Mouse (Mus musculus) urinary bladder, postnatal 25 days (tissue): ENCODE measurements around the gene Ccl20.

Experiments used
- DNase-seq: peaks from one replicate; pipeline ENCODE4 v3.0.0; 2022; ENCODE audit warnings: low spot score

Ccl20 gene

DNA sequence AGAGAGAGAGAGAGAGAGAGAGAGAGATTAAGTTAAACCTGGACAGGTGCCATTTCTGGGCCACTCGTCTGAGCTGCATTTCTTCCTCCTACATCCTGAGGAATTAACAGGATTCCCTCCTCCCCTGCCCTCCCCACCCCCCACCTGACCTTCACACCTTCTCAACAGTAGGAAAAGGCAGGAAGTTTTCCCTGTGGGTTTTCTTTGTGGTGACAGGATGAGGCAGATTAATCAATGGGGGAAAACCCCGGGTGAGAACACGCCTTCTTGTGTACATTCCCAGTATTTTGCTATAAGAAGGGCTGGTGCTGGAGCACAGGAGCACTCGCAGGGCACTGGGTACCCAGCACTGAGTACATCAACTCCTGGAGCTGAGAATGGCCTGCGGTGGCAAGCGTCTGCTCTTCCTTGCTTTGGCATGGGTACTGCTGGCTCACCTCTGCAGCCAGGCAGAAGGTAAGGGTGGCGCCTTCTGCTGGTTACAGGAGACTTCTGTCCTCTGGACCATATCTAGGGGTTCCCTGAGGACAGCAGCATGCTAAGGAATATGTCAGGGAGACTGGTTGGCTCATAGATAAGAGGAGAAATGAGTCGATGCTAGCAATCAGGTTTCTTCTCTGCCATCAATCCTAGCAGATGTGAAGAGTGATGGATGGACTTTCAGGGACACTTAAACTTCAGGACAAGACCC is at the start of gene Ccl20:
Ccl20 (plus strand) TSS at position 320 of the 691 bp plus-strand sequence.
- DNase-seq: no peak

- no peak for DNase-seq
Measured at GRCm38 (mm10) chr1:83067205-83067604, 49.4 kb upstream of the Ccl20 start.

- no peak for DNase-seq
Measured at GRCm38 (mm10) chr1:83075526-83076189, 40.9 kb upstream of the Ccl20 start.

- DNase-seq: no peak
Measured at GRCm38 (mm10) chr1:83076190-83076917, 40.2 kb upstream of the Ccl20 start.

DNA sequence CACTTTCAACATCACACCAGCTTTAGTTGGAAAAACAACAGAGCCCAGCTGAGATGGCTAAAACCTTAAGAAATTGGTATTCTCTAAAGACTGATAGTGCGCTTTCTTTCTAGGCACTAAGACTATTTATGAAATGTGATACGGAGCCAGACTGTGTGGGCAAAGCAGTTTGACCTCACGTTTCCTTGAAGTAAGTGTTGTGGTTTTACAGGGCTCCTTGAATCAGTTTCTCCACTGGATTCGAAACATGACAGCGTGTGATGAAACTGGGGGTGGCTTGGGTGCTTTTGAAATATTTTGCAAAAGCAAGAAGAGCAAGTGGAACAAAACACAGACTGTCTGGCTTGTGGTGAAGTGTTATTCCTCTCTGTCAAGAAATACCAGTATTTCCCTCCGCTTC is 39.5 kb upstream of the Ccl20 start:
- no peak for DNase-seq

- no peak for DNase-seq
Measured at GRCm38 (mm10) chr1:83084790-83085189, 31.8 kb upstream of the Ccl20 start.

- no peak for DNase-seq
Measured at GRCm38 (mm10) chr1:83091268-83091667, 25.3 kb upstream of the Ccl20 start.

DNA sequence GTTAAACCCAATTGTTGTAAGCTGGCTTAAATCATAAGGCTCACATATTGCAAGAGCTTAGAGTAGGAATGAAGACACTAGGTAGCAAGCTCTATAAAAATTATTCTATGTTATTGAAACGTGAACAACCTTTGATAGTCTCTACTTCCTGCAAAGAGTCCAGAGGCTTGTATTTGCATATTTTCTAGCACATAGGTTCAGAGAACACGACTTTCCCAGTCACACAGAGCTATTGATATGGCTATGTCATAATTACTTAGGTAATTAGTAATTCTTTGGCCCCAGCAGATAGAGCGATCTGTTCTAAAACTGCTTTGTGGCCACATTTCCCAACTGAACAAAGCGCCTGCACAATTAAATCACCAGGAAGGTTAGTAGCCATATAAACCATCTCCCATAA is 19.6 kb upstream of the Ccl20 start:
- DNase-seq: no peak

DNA sequence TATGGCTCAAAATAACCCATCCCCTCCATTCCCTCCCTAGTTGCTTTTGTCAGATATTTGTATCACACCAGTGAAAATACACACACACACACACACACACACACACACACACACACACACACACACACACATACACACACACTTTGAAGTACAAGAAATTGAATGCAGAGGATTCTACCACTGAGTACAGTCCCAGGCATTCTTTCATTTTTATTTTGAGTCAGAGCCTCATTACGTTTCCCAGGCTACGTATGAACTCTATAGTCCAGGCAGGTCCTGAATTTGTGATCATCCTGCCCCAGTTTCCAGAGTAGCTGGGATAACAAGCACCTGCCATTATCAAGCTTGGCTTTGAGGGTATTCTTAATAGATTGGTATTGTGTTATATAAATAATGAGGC is 17.4 kb upstream of the Ccl20 start:
- no peak for DNase-seq

- no peak for DNase-seq
Measured at GRCm38 (mm10) chr1:83099580-83100137, 16.9 kb upstream of the Ccl20 start.

GRCm38 (mm10) chr1:83101891-83102290 is 14.7 kb upstream of the Ccl20 start:
- no peak for DNase-seq

DNA sequence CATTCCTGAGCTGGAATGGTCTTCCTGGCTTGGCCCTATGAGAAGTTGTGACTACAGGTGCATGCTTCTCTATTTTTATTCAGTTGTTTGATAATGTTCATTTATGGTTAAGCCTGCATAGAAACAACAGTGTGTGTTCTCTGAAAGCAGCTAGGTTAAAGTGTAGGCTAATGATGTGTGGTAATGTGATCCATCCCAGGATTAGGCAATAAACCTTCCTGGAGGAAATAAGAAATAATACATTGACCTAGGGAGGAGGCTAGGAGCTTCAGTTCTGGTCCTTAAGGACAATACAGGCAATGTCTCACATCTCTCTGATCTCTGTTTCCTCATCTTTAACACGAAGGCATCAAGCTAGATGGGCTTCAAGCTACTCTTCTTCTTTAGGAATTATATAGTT is 11.1 kb upstream of the Ccl20 start:
- DNase-seq: no peak

DNA sequence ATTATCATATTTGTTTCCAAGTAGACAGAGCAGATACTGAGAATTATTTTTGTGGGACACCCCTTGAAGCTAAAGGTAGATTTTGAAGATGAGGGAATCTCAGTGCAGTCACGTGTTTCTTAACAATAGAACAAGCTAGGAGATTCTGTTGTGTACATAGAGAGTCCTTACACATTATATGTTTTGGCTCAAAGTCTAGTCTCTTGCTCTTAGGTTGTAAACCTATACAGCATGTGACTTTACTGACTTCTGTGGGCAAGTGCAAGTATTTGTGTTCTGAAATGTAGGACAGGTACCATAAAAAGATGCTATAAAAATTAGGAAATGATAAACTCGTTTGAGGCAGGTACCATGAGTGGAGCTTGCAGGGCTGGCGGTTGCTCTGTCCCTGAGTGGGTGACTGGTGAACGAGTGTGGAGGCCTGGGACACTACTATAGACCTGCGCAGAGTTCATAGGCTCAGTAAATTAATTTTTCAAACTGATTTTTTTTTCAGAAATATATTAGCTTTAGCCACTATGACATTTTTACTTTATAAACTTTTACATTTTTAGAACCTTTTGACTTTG is 9.1 kb upstream of the Ccl20 start:
- DNase-seq: no peak

GRCm38 (mm10) chr1:83110992-83111391 is 5.6 kb upstream of the Ccl20 start:
- DNase-seq: no peak

DNA sequence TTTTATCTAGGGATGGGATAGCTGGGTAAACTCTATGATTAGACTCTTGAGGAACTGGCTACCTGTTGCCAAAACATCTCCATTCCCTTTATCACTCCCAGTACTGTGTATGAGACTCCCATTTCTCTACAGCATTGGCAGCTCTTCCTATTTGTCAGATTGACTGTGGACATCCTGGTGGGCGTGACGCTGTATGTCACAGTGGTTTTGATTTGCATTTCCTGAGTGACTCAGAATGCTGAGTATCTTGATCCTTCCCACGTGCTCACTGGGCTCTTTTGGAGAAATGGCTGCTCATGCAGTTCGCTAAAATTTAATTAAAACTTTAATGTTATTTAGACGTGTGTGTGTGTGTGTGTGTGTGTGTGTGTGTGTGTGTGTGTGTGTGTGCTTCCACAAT is 4.8 kb upstream of the Ccl20 start:
- no peak for DNase-seq

DNA sequence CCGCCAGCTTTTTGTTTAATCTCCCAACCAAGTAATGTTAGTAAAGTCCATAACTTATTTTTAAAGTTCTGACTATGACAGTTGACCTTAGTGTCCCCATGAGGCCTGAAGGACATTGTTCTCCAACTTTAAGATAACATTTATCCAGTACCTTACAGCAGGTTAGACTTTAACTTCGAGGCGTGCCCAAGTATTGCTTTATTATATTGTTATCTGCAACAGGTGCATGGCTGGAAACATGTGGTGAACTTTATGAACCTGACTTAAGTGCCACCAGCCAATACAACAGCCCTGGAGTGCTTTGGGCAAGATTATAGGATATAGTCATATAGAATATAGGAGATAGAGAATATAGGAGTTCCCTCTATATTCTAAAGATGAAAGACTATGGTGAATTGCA is 651 bp downstream of the Ccl20 start:
- no peak for DNase-seq

DNA sequence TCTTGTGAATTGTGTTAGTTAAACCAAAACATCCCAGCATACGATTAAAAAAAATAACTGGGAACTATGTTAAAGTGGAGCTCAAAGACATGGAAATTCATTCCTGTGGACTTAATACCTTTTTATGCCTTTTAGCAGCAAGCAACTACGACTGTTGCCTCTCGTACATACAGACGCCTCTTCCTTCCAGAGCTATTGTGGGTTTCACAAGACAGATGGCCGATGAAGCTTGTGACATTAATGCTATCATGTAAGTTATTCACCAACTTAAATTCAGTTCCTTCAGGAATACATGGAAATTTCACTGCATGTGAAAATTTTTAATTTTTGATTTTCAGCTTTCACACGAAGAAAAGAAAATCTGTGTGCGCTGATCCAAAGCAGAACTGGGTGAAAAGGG is 1.1 kb downstream of the Ccl20 start:
- DNase-seq: no peak

DNA sequence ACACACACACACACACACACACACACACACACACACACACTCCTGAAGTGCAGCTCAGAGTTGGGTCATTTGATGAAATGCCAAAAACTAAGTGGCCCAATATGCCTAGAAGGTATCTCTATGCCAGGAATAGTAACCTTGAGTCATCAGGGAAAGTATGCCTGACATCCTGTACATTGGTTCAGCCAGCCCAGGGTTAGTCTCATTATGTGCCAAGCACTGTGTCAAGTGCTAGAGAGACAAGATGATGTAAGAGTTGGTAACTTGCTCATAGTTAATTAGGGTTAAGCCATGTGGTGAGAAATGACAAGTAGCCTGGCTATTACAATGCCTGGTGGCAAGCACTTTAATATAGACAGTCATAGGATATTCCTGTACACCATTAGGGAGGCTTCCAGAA is 3.3 kb downstream of the Ccl20 start:
- no peak for DNase-seq

- DNase-seq: no peak
Measured at GRCm38 (mm10) chr1:83120312-83120711, 3.7 kb downstream of the Ccl20 start.

GRCm38 (mm10) chr1:83123201-83123600 is 6.6 kb downstream of the Ccl20 start:
- no peak for DNase-seq

DNA sequence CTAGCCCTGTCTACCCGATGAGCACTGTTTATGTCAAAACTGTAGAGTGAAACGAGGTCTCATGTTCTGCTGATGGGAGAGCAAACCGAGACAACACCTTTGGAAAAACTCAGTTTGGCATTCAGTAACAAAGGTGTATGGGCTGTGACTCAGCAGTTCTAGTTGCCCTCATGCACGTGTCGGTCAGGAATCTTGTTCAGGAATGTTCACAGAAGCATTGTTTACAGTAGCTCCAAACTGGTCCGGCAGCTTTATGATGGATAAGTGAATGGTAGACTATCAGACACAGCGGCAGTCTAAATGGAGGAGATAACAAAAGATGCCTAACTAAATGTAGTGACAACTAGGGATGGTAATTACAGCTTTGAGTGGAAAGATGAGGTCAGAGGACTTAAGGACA is 19.3 kb downstream of the Ccl20 start:
- peak; percentile 21 for DNase-seq

DNA sequence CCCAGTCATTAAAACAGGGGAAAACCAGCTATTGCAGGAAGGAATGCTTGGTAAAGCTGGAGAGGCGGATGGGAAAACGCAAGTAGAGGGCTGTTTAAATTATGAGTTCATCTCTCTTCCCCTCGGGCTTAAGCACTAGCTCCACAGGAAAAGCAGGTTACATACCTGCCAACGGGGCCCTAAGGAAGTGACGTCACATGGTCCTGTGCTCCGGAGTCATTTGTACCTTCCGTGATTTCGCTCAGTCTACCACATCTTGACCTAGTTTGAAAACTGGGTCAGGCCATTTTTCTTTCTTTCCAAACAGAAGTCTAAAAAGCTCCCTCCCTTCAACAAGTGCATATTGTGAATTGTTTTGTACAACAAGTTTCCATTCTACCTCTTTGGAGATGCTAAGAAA is 21.3 kb downstream of the Ccl20 start:
- no peak for DNase-seq

GRCm38 (mm10) chr1:83138721-83139120 is 22.2 kb downstream of the Ccl20 start:
- no peak for DNase-seq
